Mouse (Mus musculus) hindbrain, embryonic 16.5 days (tissue): ENCODE data around the gene Fhl2. TPM values are rescaled to one million over a fixed set of nuclear protein-coding genes. Genes with fewer than 3 reads are reported as not detected.

Source experiments
- ATAC-seq: fragments of 200-750 bp; cut with Nextera tagmentation; 2 replicates; pipeline ENCODE4 v1.8.0; 2017; ENCODE audit warnings: moderate TSS enrichment, moderate library complexity
- H3K27ac ChIP-seq: fragments of 300-500 bp; sonication (generic); 2 replicates; pipeline ENCODE4 v1.5.1; 2014; ENCODE audit warnings: low read depth, mild to moderate bottlenecking, control low read depth, low read length, moderate library complexity
- H3K27me3 ChIP-seq: fragments of 300-500 bp; sonication (generic); replicated peaks from 2 replicates; pipeline ENCODE4 v1.6.1; 2014; ENCODE audit warnings: low read length; ENCODE audit not compliant: control insufficient read depth, insufficient read depth
- H3K36me3 ChIP-seq: fragments of 300-500 bp; sonication (generic); 2 replicates; pipeline ENCODE4 v1.6.1; 2014; ENCODE audit warnings: mild to moderate bottlenecking, low read length, moderate library complexity, mixed read lengths; ENCODE audit not compliant: control insufficient read depth, insufficient read depth
- H3K4me1 ChIP-seq: fragments of 300-500 bp; sonication (generic); 2 replicates; pipeline ENCODE4 v1.6.1; 2014; ENCODE audit warnings: low read depth, low read length; ENCODE audit not compliant: control insufficient read depth, insufficient read depth
- H3K4me2 ChIP-seq: fragments of 300-500 bp; sonication (generic); 2 replicates; pipeline ENCODE4 v1.6.1; 2014; ENCODE audit warnings: mild to moderate bottlenecking, low read length, control low read depth, moderate library complexity
- H3K4me3 ChIP-seq: fragments of 300-500 bp; sonication (generic); 2 replicates; pipeline ENCODE4 v1.5.1; 2014; ENCODE audit warnings: mild to moderate bottlenecking, low read length, control low read depth, moderate library complexity
- H3K9ac ChIP-seq: fragments of 300-500 bp; sonication (generic); 2 replicates; pipeline ENCODE4 v1.6.1; 2014; ENCODE audit warnings: low read depth, mild to moderate bottlenecking, control low read depth, low read length, moderate library complexity
- H3K9me3 ChIP-seq: fragments of 300-500 bp; sonication (generic); 2 replicates; pipeline ENCODE4 v1.6.1; 2014; ENCODE audit warnings: mild to moderate bottlenecking, low read length, moderate library complexity; ENCODE audit not compliant: control insufficient read depth
- WGBS: fragments of 180-500 bp; shearing (Covaris S2); extraction: QIAGEN DNeasy Blood & Tissue Kit; methylation state at CpG from one replicate; pipeline ENCODE4 v1.1.7; 2014; 5-methylcytosine and 5-hydroxymethylcytosine counted together
- polyA plus RNA-seq: library from polyadenylated mRNA; unstranded; fragments of >200 nt; fragmentation: Nextera tagmentation; extraction: Ambion mirVana; gene quantifications from 2 replicates; pipeline ENCODE4 v1.2.1, GENCODE M21; 2015

Fhl2 gene
- polyA plus RNA-seq, 1 experiment from 2014 or later: 30.9 TPM

GRCm38 (mm10) chr1:43090418-43090817, 106.4 kb downstream of the Fhl2 start:
- Histone ChIP-seq H3K27ac (no peak overlapping the region), H3K4me3 (no peak overlapping the region), H3K36me3 (no peaks in the 10 kb centered on the region), H3K4me2 (no peak overlapping the region), H3K9ac (no peak overlapping the region), H3K4me1 (peaks cover 12% of the 10 kb centered on the region), H3K27me3 (no peaks in the 10 kb centered on the region), H3K9me3 (no peaks in the 10 kb centered on the region)
- no peak for ATAC-seq
- 76% methylated on average over 1 of the region's 1 CpGs for WGBS

GRCm38 (mm10) chr1:43082946-43083345, 113.8 kb downstream of the Fhl2 start:
- Histone ChIP-seq H3K4me3 (no peak overlapping the region), H3K27me3 (no peaks in the 10 kb centered on the region), H3K9me3 (no peaks in the 10 kb centered on the region), H3K4me1 (no peaks in the 10 kb centered on the region), H3K36me3 (no peaks in the 10 kb centered on the region), H3K4me2 (no peak overlapping the region), H3K9ac (no peak overlapping the region), H3K27ac (no peak overlapping the region)
- WGBS: 91% methylated on average over 5 of the region's 5 CpGs
- no peak for ATAC-seq

GRCm38 (mm10) chr1:43078124-43078523, 118.7 kb downstream of the Fhl2 start:
- 87% methylated on average over 2 of the region's 2 CpGs for WGBS
- Histone ChIP-seq H3K36me3 (peaks cover 8% of the 10 kb centered on the region), H3K9ac (no peak overlapping the region), H3K4me2 (no peak overlapping the region), H3K9me3 (no peaks in the 10 kb centered on the region), H3K27ac (no peak overlapping the region), H3K4me3 (no peak overlapping the region), H3K27me3 (no peaks in the 10 kb centered on the region), H3K4me1 (no peaks in the 10 kb centered on the region)
- ATAC-seq: no peak

GRCm38 (mm10) chr1:43074791-43075190, 122.0 kb downstream of the Fhl2 start:
- ATAC-seq: no peak
- no peak overlapping the region for H3K4me3 ChIP-seq
- 92% methylated on average over 2 of the region's 2 CpGs for WGBS
- peaks cover 8% of the 10 kb centered on the region for H3K36me3 ChIP-seq
- no peaks in the 10 kb centered on the region for H3K9me3 ChIP-seq
- H3K4me2 ChIP-seq: no peak overlapping the region
- H3K4me1 ChIP-seq: no peaks in the 10 kb centered on the region
- no peak overlapping the region for H3K9ac ChIP-seq
- H3K27ac ChIP-seq: no peak overlapping the region
- H3K27me3 ChIP-seq: no peaks in the 10 kb centered on the region

Other genes starting within 250 kb of the Fhl2 start
- gene Gpr45, start 244.1 kb downstream of the Fhl2 start, polyA plus RNA-seq: 10.9 and 12.5 TPM in 2 replicates
- 15.6 and 17.4 TPM in 2 replicates for gene Tgfbrap1, start 98.3 kb downstream of the Fhl2 start, polyA plus RNA-seq
- gene AI597479, start 98.3 kb downstream of the Fhl2 start, polyA plus RNA-seq: 42.8 and 47.9 TPM in 2 replicates
- gene Nck2, start 247.6 kb upstream of the Fhl2 start, polyA plus RNA-seq: 28.0 and 32.3 TPM in 2 replicates